In the genomic region with DNA sequence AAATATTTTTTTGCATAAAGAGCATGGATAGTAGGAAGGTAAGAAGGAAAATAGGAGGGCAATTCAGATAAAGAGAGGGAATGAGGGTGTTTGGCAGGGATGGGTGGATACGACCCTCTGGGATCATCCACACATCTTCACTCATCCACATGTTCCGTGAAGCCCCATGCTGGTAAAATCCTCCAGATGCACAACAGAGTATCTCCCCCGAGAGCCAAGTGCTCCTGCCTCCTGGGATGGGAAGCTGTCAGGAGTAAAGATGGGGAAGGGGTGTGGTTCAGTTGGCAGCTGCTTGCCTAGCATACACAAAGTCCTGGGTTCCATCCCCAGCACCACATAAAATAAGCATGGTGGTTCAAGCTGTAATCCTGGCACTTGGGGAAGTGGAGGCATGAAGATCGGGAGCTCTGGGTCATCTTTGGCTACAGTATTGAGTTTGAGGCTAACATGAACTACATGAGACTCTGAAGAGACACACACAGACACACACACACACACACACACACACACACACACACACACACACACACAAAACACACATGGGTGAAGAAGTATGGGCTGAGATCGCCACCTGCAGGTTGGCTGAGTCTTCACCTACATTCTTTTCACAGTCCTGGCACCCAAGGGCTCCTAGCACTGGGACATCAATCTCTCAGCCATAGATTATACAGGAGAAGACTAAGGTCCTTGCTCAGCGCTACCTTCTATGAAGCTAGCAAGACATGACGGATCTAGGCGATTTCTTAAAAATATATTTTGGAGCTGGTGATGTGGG, we compare ENCODE assay signal across 8 mouse cellular contexts. TPM values are rescaled to one million over a fixed set of nuclear protein-coding genes. Genes with fewer than 3 reads are reported as not detected.
A peak's percentile ranks its signal among the peaks of the same experiment; 100 is the strongest.
DNase-seq lines count a peak whose midpoint lies in the region; TF ChIP-seq lines count a peak whose summit lies in the region.
"Had no signal": no experiment of that assay in that cellular context is flagged by ENCODE, and none has a peak within 500 bp of the region (broad histone marks: within the 10 kb centered on the region; RNA-seq: fewer than 3 reads in every experiment).

No protein-coding gene starts in this region.

- no peak for DNase-seq in left cerebral cortex, adult 2 months (ENCODE audit: extremely low spot score in 1 of 2, low spot score in 2 of 2)
- DNase-seq in left cerebral cortex, postnatal 36 days (ENCODE audit: low spot score in 2 of 2): no peak
- peak; percentile 69 for DNase-seq in CH12.LX (ENCODE audit: extremely low read depth)
- DNase-seq in adrenal gland, postnatal 10 days: peak; percentile 56
- DNase-seq in lung, postnatal 10 days: peak; percentile 60
- no peak for DNase-seq in layer of hippocampus, adult 9-11 months
- DNase-seq in yolk sac, embryonic 10.5 days (ENCODE audit: low spot score): no peak

- no peak overlapping the region for H3K4me3 ChIP-seq in left cerebral cortex, adult 2 months
- H3K4me3 ChIP-seq in CH12.LX (replicated peaks in 1 of 3; ENCODE audit: low read depth in 2 of 3, low read length in 2 of 3, poor library complexity in 1 of 3): no peak overlapping the region
- H3K4me3 ChIP-seq: erythroblast, embryonic 14.5 days had no signal

- H3K27ac ChIP-seq in left cerebral cortex, adult 2 months: no peak overlapping the region
- H3K27ac ChIP-seq in CH12.LX (ENCODE audit: insufficient read depth, low read depth): no peak overlapping the region

- H3K36me3 ChIP-seq in CH12.LX (replicated peaks in 1 of 2; ENCODE audit: control insufficient read depth in 1 of 2, insufficient read depth in 1 of 2, low read length in 1 of 2): no peaks in the 10 kb centered on the region

- no peak for TF ChIP-seq EP300 in CH12.LX (IDR thresholded peaks at IDR 0.05; ENCODE audit: low read length)

- dilution Hi-C loops in CH12.LX (cut with MboI; ENCODE audit: extremely low pct_ligation_motif_present, extremely low pct_unique_long_range_greater_than_20kb, low sequenced_read_pairs): no loop called here

- peaks cover under 1% of the 10 kb centered on the region for H3K9me3 ChIP-seq in CH12.LX (replicated peaks; ENCODE audit: low read length)

- H3K4me2 ChIP-seq in CH12.LX (ENCODE audit: insufficient read depth, low read depth, poor library complexity, severe bottlenecking): no peak overlapping the region

- H3K4me1 ChIP-seq in CH12.LX (ENCODE audit: control insufficient read depth in 1 of 2, insufficient read depth in 2 of 2): peaks cover 0 to 5% of the 10 kb centered on the region in 2 experiments; a peak in 2 of 4 replicates

- peak; percentile 85 for TF ChIP-seq RAD21 in CH12.LX (IDR thresholded peaks at IDR 0.05; ENCODE audit: low read depth, low read length)

- H3K79me2 ChIP-seq in CH12.LX (replicated peaks; ENCODE audit: control insufficient read depth, extremely low read depth, insufficient read depth, poor library complexity, severe bottlenecking): no peaks in the 10 kb centered on the region

- TF ChIP-seq POLR2A in CH12.LX (IDR thresholded peaks at IDR 0.05; ENCODE audit: low read depth, low read length): no peak

- H3K27me3 ChIP-seq in CH12.LX (replicated peaks): peaks cover 5% of the 10 kb centered on the region

- intact Hi-C loops in left cerebral cortex, adult 2 months (cut with DNase I): loop anchor here (5.0 kb wide), 1 partner anchor 559 kb away; no protein-coding TSS in a partner anchor
- intact Hi-C loops in left cerebral cortex, postnatal 36 days (cut with DNase I): no loop called here

- TF ChIP-seq CTCF in left cerebral cortex, adult 2 months (IDR thresholded peaks at IDR 0.05): peak; percentile 36
- peak in 1 of 2 experiments; percentile 85; a peak in 2 of 4 replicates for TF ChIP-seq CTCF in CH12.LX (conservative IDR thresholded peaks at IDR 0.05 in 1 of 2, IDR thresholded peaks at IDR 0.05 in 1 of 2; ENCODE audit: low read depth in 2 of 2, low read length in 2 of 2)

- no peak overlapping the region for H3K9ac ChIP-seq in CH12.LX (ENCODE audit: insufficient read depth, low read depth)

- in situ Hi-C loops in CH12.LX (cut with MboI; ENCODE audit: low pct_ligation_motif_present, low pct_unique_long_range_greater_than_20kb, low sequenced_read_pairs): no loop called here

TF ChIP-seq in CH12.LX, 34 proteins besides CTCF, POLR2A, EP300 and RAD21:
- TF ChIP-seq JUND (conservative IDR thresholded peaks at IDR 0.05; ENCODE audit: low read depth, low read length): no peak
- TF ChIP-seq NELFE (IDR thresholded peaks at IDR 0.05; ENCODE audit: low read depth, low read length): no peak
- TF ChIP-seq SMC3 (IDR thresholded peaks at IDR 0.05; ENCODE audit: low read depth, low read length): peak; percentile 85

RNA-seq across cellular contexts. Expression of a gene that starts 7.3 kb away (rescaled TPM):
- 10 to 100 TPM; 10.9 to 12.7 TPM for total RNA-seq in left cerebral cortex, adult 2 months (2021)
- 10 to 100 TPM; 12.1 to 15.1 TPM for total RNA-seq in left cerebral cortex, postnatal 36 days (2021)
- total RNA-seq in CH12.LX (2012; rRNA removed) (20.8 and 26.0 TPM in 2 replicates), CH12.LX (2014; rRNA removed) (33.0 and 34.6 TPM in 2 replicates)
- 42.2 and 42.4 TPM in 2 replicates for polyA plus RNA-seq in CH12.LX (2012; ENCODE audit: insufficient read length, low read depth)
- total RNA-seq in adrenal gland, postnatal 10 days (2021): 10 to 100 TPM; 19.7 to 20.3 TPM

RNA-seq across cellular contexts. Expression of a gene that starts 22.8 kb away (rescaled TPM):
- total RNA-seq in left cerebral cortex, adult 2 months (2021): 10 to 100 TPM; 91.5 to 92.9 TPM
- 10 to 100 TPM; 86.7 to 90.1 TPM for total RNA-seq in left cerebral cortex, postnatal 36 days (2021)
- total RNA-seq in CH12.LX (2012; rRNA removed) (218 and 260 TPM in 2 replicates), CH12.LX (2014; rRNA removed) (74.0 and 79.5 TPM in 2 replicates)
- polyA plus RNA-seq in CH12.LX (2012; ENCODE audit: insufficient read length, low read depth): 521 and 579 TPM in 2 replicates
- 100 to 1,000 TPM; 132 to 140 TPM for total RNA-seq in adrenal gland, postnatal 10 days (2021)

RNA-seq across cellular contexts. Expression of a gene that starts 49.1 kb away (rescaled TPM):
- not detected for total RNA-seq in left cerebral cortex, adult 2 months (2021)
- not detected for total RNA-seq in left cerebral cortex, postnatal 36 days (2021)
- total RNA-seq in CH12.LX (2012; rRNA removed): not detected in 2 replicates
- 0.09 TPM in 1 of 2 replicates, not detected in the other for total RNA-seq in CH12.LX (2014; rRNA removed)
- 0.11 TPM in 1 of 2 replicates, not detected in the other for polyA plus RNA-seq in CH12.LX (2012; ENCODE audit: insufficient read length, low read depth)
- under 1 TPM in 1 of 2 experiments, not detected in 1; 0.15 TPM for total RNA-seq in adrenal gland, postnatal 10 days (2021)
- polyA plus RNA-seq: erythroblast, embryonic 14.5 days had no signal

Comparison
In these comparisons a context has a peak if more than half of its experiments do, and no peak if none do; other contexts are left out.
1. DNase-seq: peak in CH12.LX (single experiment), adrenal gland, postnatal 10 days (single experiment) and lung, postnatal 10 days (single experiment); none in left cerebral cortex, adult 2 months (0 of 2), left cerebral cortex, postnatal 36 days (0 of 2), layer of hippocampus, adult 9-11 months (single experiment) and yolk sac, embryonic 10.5 days (single experiment).